Mouse (Mus musculus): ENCODE measurements around the gene Olfr738.

Olfr738 gene

DNA sequence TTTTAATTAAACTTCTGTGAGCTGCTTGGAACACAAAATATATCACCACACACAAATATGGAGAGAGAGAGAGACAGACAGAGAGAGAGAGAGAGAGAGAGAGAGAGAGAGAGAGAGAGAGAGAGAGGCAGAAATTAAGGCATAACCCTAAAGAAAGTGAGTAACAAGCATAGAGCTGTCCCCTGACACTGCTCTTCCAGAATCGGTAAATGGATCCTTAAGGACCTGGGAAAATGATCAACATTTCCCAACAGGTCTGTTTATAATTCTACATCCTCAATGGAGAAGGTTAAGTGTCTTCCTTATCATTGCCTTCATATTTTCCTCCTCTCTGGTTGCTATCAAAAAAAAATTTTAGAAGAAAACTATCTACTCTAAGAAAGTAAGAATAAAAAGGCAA, at the start of gene Olfr738:
Gene Olfr738 (plus strand): TSS at position 301 of the 400 bp plus-strand sequence.
- no peak for DNase-seq

DNA sequence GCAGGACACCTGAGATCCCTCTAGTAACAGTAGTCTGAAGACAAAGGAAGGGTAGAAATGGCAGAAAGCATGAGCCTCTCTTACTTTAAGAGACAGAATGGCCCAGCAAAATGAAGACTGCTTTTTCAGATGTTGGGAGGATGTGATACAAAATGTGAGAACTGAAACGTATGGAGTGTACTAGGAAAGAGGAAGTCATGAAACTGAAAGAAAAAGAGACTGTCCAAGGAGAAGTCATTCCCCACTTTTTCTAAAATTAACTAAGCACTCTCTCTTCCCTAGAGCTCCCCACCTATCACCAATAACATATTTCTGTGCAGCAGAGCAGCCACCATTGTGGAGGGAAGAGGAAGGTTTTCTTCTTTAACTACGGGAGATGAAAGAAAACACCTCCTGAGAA, 49.8 kb upstream of the Olfr738 start, which contains the start of gene Tlr11:
Gene Tlr11 (plus strand): TSS at position 322 of the 400 bp plus-strand sequence.
- no peak for DNase-seq

DNA sequence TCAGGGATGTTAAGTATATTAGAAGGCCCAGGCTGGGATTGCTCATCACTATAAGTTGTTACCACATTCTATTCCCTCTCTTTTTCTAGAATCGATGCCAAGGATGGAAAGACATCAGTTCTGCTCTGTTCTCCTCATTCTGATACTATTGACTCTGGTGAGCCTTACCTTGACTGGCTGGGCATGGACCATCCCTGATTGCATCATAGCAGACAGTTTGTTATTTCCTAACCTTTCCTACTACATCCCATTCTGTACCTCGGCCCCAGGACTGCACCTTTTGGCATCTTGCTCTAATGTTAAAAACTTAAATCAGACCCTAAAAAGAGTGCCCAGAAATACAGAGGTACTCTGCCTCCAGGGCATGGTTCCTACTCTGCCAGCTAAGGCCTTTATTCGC, 46.9 kb upstream of the Olfr738 start:
- DNase-seq: no peak

DNA sequence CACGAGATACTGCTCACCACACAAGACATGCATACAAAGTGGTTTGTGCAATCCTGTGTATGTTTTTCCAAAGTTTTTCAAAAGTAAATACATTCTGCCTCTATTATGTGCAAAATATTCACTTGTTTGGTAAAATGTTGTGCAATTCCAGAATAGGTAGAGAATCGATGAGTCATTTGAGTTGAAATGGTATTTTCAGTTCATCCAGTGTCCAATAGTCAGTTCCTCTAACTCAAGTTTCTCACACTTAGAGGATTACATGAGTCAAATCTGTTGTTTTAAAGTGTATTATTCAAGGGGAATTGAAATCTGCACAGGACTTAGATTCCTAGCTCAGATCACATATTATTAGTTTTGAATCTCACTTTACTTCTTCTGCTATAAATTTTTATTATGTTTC, 43.8 kb upstream of the Olfr738 start:
- DNase-seq: no peak

DNA sequence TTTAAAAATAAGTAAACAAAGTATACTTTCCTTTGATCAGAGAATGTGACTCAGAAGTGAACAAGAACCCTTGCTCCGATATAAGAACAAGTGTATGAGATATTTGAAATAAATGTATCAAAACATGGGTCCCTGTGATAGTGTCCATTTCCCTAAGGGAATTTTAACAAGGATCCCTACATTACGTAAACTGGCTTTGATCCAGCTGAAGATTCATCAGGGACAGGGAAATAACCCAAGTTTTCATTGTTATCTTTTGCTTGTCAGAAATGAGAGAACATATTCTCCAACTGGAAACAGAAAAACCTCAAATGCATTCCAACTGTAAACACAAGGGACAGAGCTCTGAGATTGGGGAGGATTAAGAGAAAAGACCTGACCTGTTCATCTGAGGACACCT, 26.5 kb upstream of the Olfr738 start, which contains the start of gene Olfr736:
Gene Olfr736 (plus strand): TSS at position 301 of the 400 bp plus-strand sequence.
- DNase-seq: no peak

DNA sequence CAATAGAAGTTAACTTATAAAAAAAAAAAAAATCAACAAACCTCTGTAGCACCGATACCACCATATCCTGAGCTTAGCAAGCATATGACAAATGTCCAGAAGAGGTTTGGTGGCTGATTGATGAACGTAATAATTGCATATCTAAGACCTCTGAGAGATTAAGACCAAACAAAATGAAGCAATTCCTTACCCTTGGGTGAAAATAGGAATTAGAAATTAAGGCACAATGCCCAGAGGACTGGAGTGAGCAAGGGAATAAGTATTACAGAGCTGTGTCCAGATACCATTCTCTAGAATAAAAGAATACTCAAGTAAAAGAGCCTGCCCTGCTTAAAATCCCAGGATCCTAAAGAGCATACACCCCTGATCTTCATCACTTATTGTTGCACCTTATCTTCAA, 11.0 kb downstream of the Olfr738 start, which contains the start of gene Olfr739:
Gene Olfr739 (plus strand): TSS at position 301 of the 400 bp plus-strand sequence.
- no peak for DNase-seq

DNA sequence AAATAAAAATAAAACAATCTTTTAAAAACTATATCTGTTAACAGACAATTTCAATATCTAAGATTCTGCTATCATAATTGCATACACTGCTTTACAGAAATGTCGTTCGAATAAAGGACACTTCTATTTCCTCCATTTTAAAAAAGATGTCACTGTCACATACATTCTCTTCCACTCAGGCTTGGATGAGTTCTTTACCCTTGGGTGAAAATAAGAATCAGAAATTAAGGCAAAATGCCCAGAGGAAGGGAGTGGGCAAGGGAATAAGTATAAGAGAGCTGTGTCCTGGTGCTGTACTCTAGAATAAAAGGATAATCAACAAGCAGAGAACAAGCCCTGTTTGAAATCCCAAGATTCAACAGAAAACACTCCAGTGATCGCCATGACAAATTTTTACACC, 37.9 kb downstream of the Olfr738 start, which contains the start of gene Olfr740:
Gene Olfr740 (plus strand): TSS at position 301 of the 400 bp plus-strand sequence.
- no peak for DNase-seq
